Mouse (Mus musculus) liver, adult 2 months (tissue): Measurements from ENCODE around the gene D17H6S53E.

ENCODE experiments used
- CTCF ChIP-seq: fragments of 200-500 bp; IDR thresholded peaks from 2 replicates; pipeline ENCODE4 v1.5.1; 2011; ENCODE audit warnings: low read depth, low read length, control low read depth
- POLR2A ChIP-seq: fragments of 200-500 bp; IDR thresholded peaks from 2 replicates; pipeline ENCODE4 v1.6.1; 2011; ENCODE audit warnings: low read length, control low read depth; ENCODE audit not compliant: insufficient read depth; ENCODE audit errors: extremely low read depth

DNA sequence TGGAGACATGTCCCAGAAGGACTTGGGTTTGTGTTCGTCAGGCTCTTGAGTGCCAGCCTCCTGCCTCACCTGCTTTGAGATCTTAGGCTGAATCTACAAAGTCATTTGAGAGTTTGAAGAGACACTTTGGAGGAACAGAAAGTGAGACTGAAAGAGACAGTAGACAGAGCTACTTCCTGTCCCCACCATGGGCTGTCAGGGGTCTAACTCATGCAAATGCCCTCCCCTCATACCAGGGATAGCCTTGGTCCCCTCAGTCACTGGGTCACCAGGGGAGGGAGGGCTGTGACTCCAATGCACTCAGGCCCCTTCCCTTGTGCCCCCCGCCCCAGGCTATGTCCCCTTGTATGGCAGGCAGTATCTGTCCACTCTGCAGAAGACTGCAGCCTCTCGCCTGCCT lies 47.2 kb downstream of the D17H6S53E start:
- no peak for TF ChIP-seq CTCF
- no peak for TF ChIP-seq POLR2A
